In genomic region chr2:168627829-168628770, GRCm38 (mm10) we compare ENCODE assay signal across 12 mouse cellular contexts. TPM values are rescaled to one million over a fixed set of nuclear protein-coding genes. Genes with fewer than 3 reads are reported as not detected.
DNase-seq lines count a peak whose midpoint lies in the region; ATAC-seq lines count a peak whose summit lies in the region.
"Had no signal": no experiment of that assay in that cellular context is flagged by ENCODE, and none has a peak within 500 bp of the region (broad histone marks: within the 10 kb centered on the region; RNA-seq: fewer than 3 reads in every experiment).

No protein-coding gene starts in this region.

- H3K27ac ChIP-seq in heart, embryonic 14.5 days (replicated peaks in 1 of 2; ENCODE audit: control insufficient read depth in 1 of 2, insufficient read depth in 1 of 2, low read depth in 2 of 2, low read length in 2 of 2): no peak overlapping the region
- H3K27ac ChIP-seq in limb, embryonic 12.5 days: peak overlapping the region; percentile 59; the same call in 1 of the 2 replicates
- H3K27ac ChIP-seq: lung, embryonic 15.5 days; midbrain, embryonic 10.5 days had no signal

- H3K9ac ChIP-seq in heart, embryonic 14.5 days (ENCODE audit: low read length): 0 out of 2 replicates have a peak overlapping the region, but pooled peaks have one; percentile 11
- H3K9ac ChIP-seq in limb, embryonic 12.5 days (replicated peaks): no peak overlapping the region
- H3K9ac ChIP-seq: lung, embryonic 15.5 days; neural tube, embryonic 15.5 days had no signal

- H3K4me2 ChIP-seq in heart, embryonic 14.5 days (ENCODE audit: low read length): no peak overlapping the region
- H3K4me2 ChIP-seq in limb, embryonic 12.5 days: 0 out of 2 replicates have a peak overlapping the region, but pooled peaks have one; percentile 11
- H3K4me2 ChIP-seq: hindbrain, embryonic 13.5 days; lung, embryonic 15.5 days; neural tube, embryonic 15.5 days had no signal

- H3K27me3 ChIP-seq in heart, embryonic 14.5 days (ENCODE audit: control insufficient read depth, insufficient read depth, low read length): peaks cover 19% of the 10 kb centered on the region
- H3K27me3 ChIP-seq in limb, embryonic 12.5 days: peaks cover 20% of the 10 kb centered on the region; the same call in 1 of the 2 replicates
- H3K27me3 ChIP-seq: hindbrain, embryonic 13.5 days; lung, embryonic 15.5 days; neural tube, embryonic 15.5 days had no signal

- no peak for DNase-seq in heart, adult 8-10 months (ENCODE audit: low spot score)
- DNase-seq in 3T3-L1 (ENCODE audit: low read depth, low spot score): peak; percentile 88
- peak; percentile 29 for DNase-seq in Muller cell, postnatal 12 days (ENCODE audit: inconsistent ontology term)
- no peak for DNase-seq in urinary bladder, adult 18-20 months (ENCODE audit: low spot score in 2 of 2)
- DNase-seq in thymus, postnatal 4 days: no peak

- ATAC-seq in heart, embryonic 14.5 days (ENCODE audit: insufficient number of reproducible peaks, insufficient read depth, low FRiP score, low read depth): no peak
- ATAC-seq in limb, embryonic 12.5 days (ENCODE audit: insufficient number of reproducible peaks, insufficient read depth, low FRiP score, low TSS enrichment, low read depth): peak; percentile 18; the same call in 1 of the 2 replicates
- ATAC-seq in CD4-positive, CD25-positive, alpha-beta regulatory T cell, adult 4 months: no peak

- H3K4me1 ChIP-seq in heart, embryonic 14.5 days (ENCODE audit: control insufficient read depth in 2 of 2, insufficient read depth in 2 of 2, low read length in 2 of 2): peaks cover 8 to 11% of the 10 kb centered on the region in 2 experiments
- peaks cover 34% of the 10 kb centered on the region for H3K4me1 ChIP-seq in limb, embryonic 12.5 days (replicated peaks)

- no peak overlapping the region for H3K4me3 ChIP-seq in heart, embryonic 14.5 days (ENCODE audit: control insufficient read depth in 1 of 2, insufficient read depth in 1 of 2, low read depth in 1 of 2, low read length in 2 of 2)
- no peak overlapping the region for H3K4me3 ChIP-seq in limb, embryonic 12.5 days (replicated peaks)
- H3K4me3 ChIP-seq: hindbrain, embryonic 13.5 days; lung, embryonic 15.5 days; midbrain, embryonic 10.5 days; neural tube, embryonic 15.5 days had no signal

- H3K36me3 ChIP-seq in heart, embryonic 14.5 days (ENCODE audit: control insufficient read depth, insufficient read depth, low read length): no peaks in the 10 kb centered on the region
- H3K36me3 ChIP-seq in limb, embryonic 12.5 days: no peaks in the 10 kb centered on the region
- H3K36me3 ChIP-seq: lung, embryonic 15.5 days; midbrain, embryonic 10.5 days had no signal

- H3K9me3 ChIP-seq in heart, embryonic 14.5 days (ENCODE audit: control insufficient read depth, low read length): peaks cover 8% of the 10 kb centered on the region
- 0 out of 2 replicates have a peak, but pooled peaks cover 12% of the 10 kb centered on the region for H3K9me3 ChIP-seq in limb, embryonic 12.5 days
- H3K9me3 ChIP-seq: lung, embryonic 15.5 days; neural tube, embryonic 15.5 days had no signal

- 65% methylated on average over 20 of the region's 20 CpGs for WGBS in heart, embryonic 14.5 days
- WGBS in limb, embryonic 12.5 days: 43% methylated on average over 20 of the region's 20 CpGs

RNA-seq across cellular contexts. Expression of gene Nfatc2, which starts 26.6 kb away (rescaled TPM):
- 13.0 and 13.2 TPM in 2 replicates for polyA plus RNA-seq in heart, embryonic 14.5 days (2014; fragmentation: Nextera tagmentation; extraction: Ambion mirVana)
- total RNA-seq in heart, adult 8-10 months (2022): 10 to 100 TPM in 3 of 4 experiments, 1 to 10 TPM in 1; 9.8 to 19.2 (median 16.3) TPM
- polyA plus RNA-seq in limb, embryonic 12.5 days (2016; fragmentation: Nextera tagmentation; extraction: Ambion mirVana): 5.3 and 5.5 TPM in 2 replicates
- 10 to 100 TPM; 20.9 to 22.6 TPM for polyA plus RNA-seq in CD4-positive, CD25-positive, alpha-beta regulatory T cell, adult 4 months (2017; shearing (Covaris generic))

Comparison
In these comparisons a context has a peak if more than half of its experiments do, and no peak if none do; other contexts are left out.
1. DNase-seq: peak in 3T3-L1 (single experiment) and Muller cell, postnatal 12 days (single experiment); none in heart, adult 8-10 months (single experiment), urinary bladder, adult 18-20 months (0 of 2) and thymus, postnatal 4 days (single experiment).